Mouse (Mus musculus) intestine, embryonic 15.5 days (tissue): Measurements from ENCODE around the gene Rasal3. TPM values are rescaled to one million over a fixed set of nuclear protein-coding genes. Genes with fewer than 3 reads are reported as not detected.

Experiments
- ATAC-seq: fragments of 200-750 bp; cut with Nextera tagmentation; 2 replicates; pipeline ENCODE4 v1.8.0; 2017; ENCODE audit warnings: moderate TSS enrichment, moderate library complexity
- H3K27ac ChIP-seq: fragments of 300-500 bp; sonication (generic); 2 replicates; pipeline ENCODE4 v1.5.1; 2015; ENCODE audit warnings: mild to moderate bottlenecking, inconsistent platforms
- H3K27me3 ChIP-seq: fragments of 300-500 bp; sonication (generic); replicated peaks from 2 replicates; pipeline ENCODE4 v1.6.1; 2015; ENCODE audit warnings: inconsistent platforms
- H3K36me3 ChIP-seq: fragments of 300-500 bp; sonication (generic); 2 replicates; pipeline ENCODE4 v1.6.1; 2015; ENCODE audit warnings: inconsistent platforms
- H3K4me1 ChIP-seq: fragments of 300-500 bp; sonication (generic); replicated peaks from 2 replicates; pipeline ENCODE4 v1.6.1; 2015; ENCODE audit warnings: inconsistent platforms
- H3K4me2 ChIP-seq: fragments of 300-500 bp; sonication (generic); replicated peaks from 2 replicates; pipeline ENCODE4 v1.6.1; 2015; ENCODE audit warnings: mild to moderate bottlenecking, inconsistent platforms
- H3K4me3 ChIP-seq: fragments of 300-500 bp; sonication (generic); replicated peaks from 2 replicates; pipeline ENCODE4 v1.5.1; 2015; ENCODE audit warnings: inconsistent platforms
- H3K9ac ChIP-seq: fragments of 300-500 bp; sonication (generic); 2 replicates; pipeline ENCODE4 v1.6.1; 2015; ENCODE audit warnings: inconsistent platforms
- H3K9me3 ChIP-seq: fragments of 300-500 bp; sonication (generic); 2 replicates; pipeline ENCODE4 v1.6.1; 2016; ENCODE audit warnings: inconsistent platforms
- WGBS: fragments of 180-500 bp; shearing (Covaris S2); methylation state at CpG from one replicate; pipeline ENCODE4 v1.1.7; 2015; 5-methylcytosine and 5-hydroxymethylcytosine counted together
- polyA plus RNA-seq: library from polyadenylated mRNA; unstranded; fragments of >200 nt; fragmentation: Nextera tagmentation; extraction: Ambion mirVana; gene quantifications from 2 replicates; pipeline ENCODE4 v1.2.1, GENCODE M21; 2015

Gene Rasal3
- 1.7 and 1.8 TPM in 2 replicates for polyA plus RNA-seq

- Histone ChIP-seq H3K4me1 (no peaks in the 10 kb centered on the region), H3K4me2 (no peak within 1 kb of the TSS), H3K9me3 (no peaks in the 10 kb centered on the region), H3K36me3 (no peaks in the 10 kb centered on the region), H3K9ac (no peak within 1 kb of the TSS), H3K4me3 (peak within 1 kb of the TSS; percentile 3; the same call in 1 of the 2 replicates), H3K27me3 (peaks cover 4% of the 10 kb centered on the region; the same call in 1 of the 2 replicates), H3K27ac (no peak within 1 kb of the TSS)
- 70% methylated on average over 8 of the region's 8 CpGs for WGBS
- no peak for ATAC-seq
These were observed at the start of gene Rasal3 for GRCm38 (mm10) chr17:32403417-32403816. Gene Rasal3 (minus strand): TSS chr17:32403583.

- Histone ChIP-seq H3K27me3 (peaks cover 17% of the 10 kb centered on the region), H3K4me2 (peak within 1 kb of the TSS; percentile 63), H3K4me3 (peak within 1 kb of the TSS; percentile 18; the same call in 1 of the 2 replicates), H3K9me3 (no peaks in the 10 kb centered on the region), H3K4me1 (peaks cover 4% of the 10 kb centered on the region), H3K27ac (no peak within 1 kb of the TSS), H3K9ac (no peak within 1 kb of the TSS), H3K36me3 (no peaks in the 10 kb centered on the region)
- WGBS = 2% methylated on average over 19 of the region's 19 CpGs
- peak; percentile 62; the same call in 1 of the 2 replicates for ATAC-seq
These were observed 49.1 kb upstream of the Rasal3 start, which contains the start of gene Cyp4f39 for GRCm38 (mm10) chr17:32452482-32452881. Gene Cyp4f39 (plus strand): TSS chr17:32452723.

GRCm38 (mm10) chr17:32450844-32451537, 47.6 kb upstream of the Rasal3 start:
- Histone ChIP-seq H3K4me1 (peaks cover 4% of the 10 kb centered on the region), H3K27me3 (peaks cover 17% of the 10 kb centered on the region), H3K9me3 (no peaks in the 10 kb centered on the region), H3K4me3 (no peak overlapping the region), H3K4me2 (no peak overlapping the region), H3K27ac (no peak overlapping the region), H3K36me3 (no peaks in the 10 kb centered on the region), H3K9ac (no peak overlapping the region)
- WGBS = 38% methylated on average over 2 of the region's 2 CpGs
- ATAC-seq = no peak

GRCm38 (mm10) chr17:32449042-32449441, 45.7 kb upstream of the Rasal3 start:
- Histone ChIP-seq H3K4me2 (no peak overlapping the region), H3K9me3 (no peaks in the 10 kb centered on the region)
- 91% methylated on average over 1 of the region's 1 CpGs for WGBS

GRCm38 (mm10) chr17:32447195-32447594, 43.8 kb upstream of the Rasal3 start:
- H3K9me3 ChIP-seq = no peaks in the 10 kb centered on the region
- H3K9ac ChIP-seq = no peak overlapping the region
- no peak overlapping the region for H3K4me2 ChIP-seq
- no peaks in the 10 kb centered on the region for H3K4me1 ChIP-seq
- no peaks in the 10 kb centered on the region for H3K36me3 ChIP-seq
- no peak overlapping the region for H3K27ac ChIP-seq
- ATAC-seq = no peak
- H3K27me3 ChIP-seq = peaks cover 1% of the 10 kb centered on the region; the same call in 1 of the 2 replicates
- H3K4me3 ChIP-seq = no peak overlapping the region

More at GRCm38 (mm10) chr17:32449042-32449441, 45.7 kb upstream of the Rasal3 start:
- Histone ChIP-seq H3K27ac (no peak overlapping the region), H3K9ac (no peak overlapping the region), H3K36me3 (no peaks in the 10 kb centered on the region), H3K4me3 (no peak overlapping the region), H3K4me1 (peaks cover 4% of the 10 kb centered on the region), H3K27me3 (peaks cover 16% of the 10 kb centered on the region)
- no peak for ATAC-seq

- no peak overlapping the region for H3K27ac ChIP-seq
- H3K4me3 ChIP-seq = no peak overlapping the region
- ATAC-seq = no peak
- no peaks in the 10 kb centered on the region for H3K27me3 ChIP-seq
- no peaks in the 10 kb centered on the region for H3K4me1 ChIP-seq
- H3K9me3 ChIP-seq = no peaks in the 10 kb centered on the region
- 68% methylated on average over 5 of the region's 5 CpGs for WGBS
- no peak overlapping the region for H3K9ac ChIP-seq
- H3K4me2 ChIP-seq = no peak overlapping the region
- no peaks in the 10 kb centered on the region for H3K36me3 ChIP-seq
These were observed 41.6 kb upstream of the Rasal3 start for GRCm38 (mm10) chr17:32445016-32445415.

GRCm38 (mm10) chr17:32443245-32443644, 39.9 kb upstream of the Rasal3 start:
- H3K27ac ChIP-seq = no peak overlapping the region
- 73% methylated on average over 6 of the region's 6 CpGs for WGBS
- no peak overlapping the region for H3K9ac ChIP-seq
- H3K9me3 ChIP-seq = no peaks in the 10 kb centered on the region
- H3K36me3 ChIP-seq = no peaks in the 10 kb centered on the region
- no peak overlapping the region for H3K4me2 ChIP-seq
- no peak for ATAC-seq
- no peaks in the 10 kb centered on the region for H3K4me1 ChIP-seq
- H3K4me3 ChIP-seq = no peak overlapping the region
- no peaks in the 10 kb centered on the region for H3K27me3 ChIP-seq

GRCm38 (mm10) chr17:32437106-32437505, 33.7 kb upstream of the Rasal3 start:
- Histone ChIP-seq H3K27me3 (no peaks in the 10 kb centered on the region), H3K36me3 (no peaks in the 10 kb centered on the region), H3K4me2 (no peak overlapping the region), H3K4me3 (no peak overlapping the region), H3K4me1 (no peaks in the 10 kb centered on the region), H3K9ac (no peak overlapping the region), H3K9me3 (no peaks in the 10 kb centered on the region), H3K27ac (no peak overlapping the region)
- 89% methylated on average over 4 of the region's 4 CpGs for WGBS
- ATAC-seq = no peak

- 77% methylated on average over 5 of the region's 5 CpGs for WGBS
These were observed 31.8 kb upstream of the Rasal3 start for GRCm38 (mm10) chr17:32435151-32435550.

GRCm38 (mm10) chr17:32434324-32434723, 30.9 kb upstream of the Rasal3 start:
- no peak overlapping the region for H3K27ac ChIP-seq
- no peak overlapping the region for H3K9ac ChIP-seq
- H3K36me3 ChIP-seq = no peaks in the 10 kb centered on the region
- H3K4me2 ChIP-seq = no peak overlapping the region
- no peaks in the 10 kb centered on the region for H3K4me1 ChIP-seq
- no peaks in the 10 kb centered on the region for H3K9me3 ChIP-seq
- no peak for ATAC-seq
- WGBS = 61% methylated on average over 4 of the region's 4 CpGs
- no peak overlapping the region for H3K4me3 ChIP-seq
- no peaks in the 10 kb centered on the region for H3K27me3 ChIP-seq

More at GRCm38 (mm10) chr17:32435151-32435550, 31.8 kb upstream of the Rasal3 start:
- ATAC-seq = no peak
- Histone ChIP-seq H3K4me2 (no peak overlapping the region), H3K36me3 (no peaks in the 10 kb centered on the region), H3K4me1 (no peaks in the 10 kb centered on the region), H3K9me3 (no peaks in the 10 kb centered on the region), H3K9ac (no peak overlapping the region), H3K4me3 (no peak overlapping the region), H3K27me3 (no peaks in the 10 kb centered on the region), H3K27ac (no peak overlapping the region)

- no peak overlapping the region for H3K4me2 ChIP-seq
- no peak for ATAC-seq
- no peaks in the 10 kb centered on the region for H3K4me1 ChIP-seq
- H3K4me3 ChIP-seq = no peak overlapping the region
- H3K27ac ChIP-seq = no peak overlapping the region
- H3K9me3 ChIP-seq = no peaks in the 10 kb centered on the region
- no peak overlapping the region for H3K9ac ChIP-seq
- H3K27me3 ChIP-seq = no peaks in the 10 kb centered on the region
- no peaks in the 10 kb centered on the region for H3K36me3 ChIP-seq
- 62% methylated on average over 3 of the region's 3 CpGs for WGBS
These were observed 28.6 kb upstream of the Rasal3 start for GRCm38 (mm10) chr17:32431972-32432371.

- Histone ChIP-seq H3K36me3 (no peaks in the 10 kb centered on the region), H3K4me3 (no peak overlapping the region), H3K9me3 (no peaks in the 10 kb centered on the region), H3K9ac (no peak overlapping the region), H3K27ac (no peak overlapping the region), H3K4me1 (no peaks in the 10 kb centered on the region), H3K4me2 (no peak overlapping the region), H3K27me3 (no peaks in the 10 kb centered on the region)
- no peak for ATAC-seq
These were observed 23.2 kb upstream of the Rasal3 start for GRCm38 (mm10) chr17:32426610-32427009.

GRCm38 (mm10) chr17:32424034-32424433, 20.7 kb upstream of the Rasal3 start, which contains the start of gene Pglyrp2:
Gene Pglyrp2 (minus strand): TSS chr17:32424167.
- Histone ChIP-seq H3K36me3 (no peaks in the 10 kb centered on the region), H3K4me2 (no peak within 1 kb of the TSS), H3K9me3 (no peaks in the 10 kb centered on the region), H3K9ac (no peak within 1 kb of the TSS), H3K4me1 (no peaks in the 10 kb centered on the region), H3K4me3 (no peak within 1 kb of the TSS), H3K27me3 (no peaks in the 10 kb centered on the region), H3K27ac (no peak within 1 kb of the TSS)
- no peak for ATAC-seq
- WGBS = 80% methylated on average over 2 of the region's 2 CpGs
